Mouse (Mus musculus): Measurements from ENCODE around the gene Mia. TPM values are rescaled to one million over a fixed set of nuclear protein-coding genes. Genes with fewer than 3 reads are reported as not detected.

Gene Mia
- total RNA-seq, 2 experiments from 2014 or later = 1.6 to 3.3 TPM

Small RNA genes lying within 50 kb of the gene (microRNA-seq; reads per million reads assigned to microRNA genes)
- gene Mir1191 (0 reads per million in 2 experiments), gene Mir3101 (0 to 0.79 reads per million in 2 experiments)

Other genes starting within 250 kb of the Mia start
- not detected for gene Cyp2a22, start 241.8 kb downstream of the Mia start, total RNA-seq (2021)
- gene Cyp2a12, start 152.1 kb downstream of the Mia start, total RNA-seq (2021) = not detected
- gene Cyp2f2, start 61.2 kb downstream of the Mia start, total RNA-seq (2021) = under 1 TPM; 0.23 to 0.86 TPM
- gene Cyp2t4, start 27.4 kb downstream of the Mia start, total RNA-seq (2021) = not detected
- gene Egln2, start 14.4 kb downstream of the Mia start, total RNA-seq (2021) = 100 to 1,000 TPM in 1 of 2 experiments, 10 to 100 TPM in 1; 90.8 to 100 TPM
- gene Rab4b, start 2.3 kb downstream of the Mia start, total RNA-seq (2021) = 10 to 100 TPM; 86.7 to 94.7 TPM
- not detected for gene Gm21983, start 71 bp downstream of the Mia start, total RNA-seq (2021)
- 10 to 100 TPM; 18.9 to 21.3 TPM for gene BC024978, start 14.6 kb upstream of the Mia start, total RNA-seq (2021)
- gene Snrpa, start 15.1 kb upstream of the Mia start, total RNA-seq (2021) = 10 to 100 TPM; 81.3 to 81.8 TPM
- gene Itpkc, start 47.5 kb upstream of the Mia start, total RNA-seq (2021) = 1 to 10 TPM; 7.3 to 8.0 TPM
- gene Coq8b, start 51.9 kb upstream of the Mia start, total RNA-seq (2021) = 10 to 100 TPM; 31.2 to 34.8 TPM
- gene Numbl, start 77.3 kb upstream of the Mia start, total RNA-seq (2021) = 100 to 1,000 TPM; 134 to 139 TPM
- gene Ltbp4, start 156.5 kb upstream of the Mia start, total RNA-seq (2021) = 10 to 100 TPM; 62.5 to 62.6 TPM
- gene Shkbp1, start 174.9 kb upstream of the Mia start, total RNA-seq (2021) = 10 to 100 TPM; 22.2 to 27.4 TPM
- not detected for gene Gm20479, start 176.3 kb upstream of the Mia start, total RNA-seq (2021)